Mouse (Mus musculus) cerebellum, adult 11 months (tissue): ENCODE results near the gene R3hcc1l.
A peak's percentile ranks its signal among the peaks of the same experiment; 100 is the strongest.

Experiments used
- DNase-seq: peaks from one replicate; pipeline ENCODE4 v3.0.0; 2022

Gene R3hcc1l

DNA sequence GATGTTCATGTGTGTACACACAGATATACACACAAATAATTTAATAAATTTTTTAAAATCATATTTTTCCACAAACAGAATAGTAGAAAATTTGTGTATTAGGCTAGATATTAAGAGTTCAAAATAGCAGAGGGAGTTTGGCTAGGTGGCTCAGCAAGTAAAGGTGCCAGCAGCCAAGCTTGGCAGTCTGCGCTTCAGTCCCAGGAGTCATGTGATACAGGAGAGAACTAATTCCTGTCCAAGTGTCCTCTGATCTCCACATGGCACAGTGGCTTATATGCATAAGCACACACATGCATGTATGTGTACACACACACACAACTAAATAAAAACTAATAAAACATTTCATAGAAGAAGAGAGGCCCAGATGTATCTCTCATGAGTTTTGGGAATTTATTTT is 43.4 kb downstream of the R3hcc1l start:
- peak; percentile 12 for DNase-seq

DNA sequence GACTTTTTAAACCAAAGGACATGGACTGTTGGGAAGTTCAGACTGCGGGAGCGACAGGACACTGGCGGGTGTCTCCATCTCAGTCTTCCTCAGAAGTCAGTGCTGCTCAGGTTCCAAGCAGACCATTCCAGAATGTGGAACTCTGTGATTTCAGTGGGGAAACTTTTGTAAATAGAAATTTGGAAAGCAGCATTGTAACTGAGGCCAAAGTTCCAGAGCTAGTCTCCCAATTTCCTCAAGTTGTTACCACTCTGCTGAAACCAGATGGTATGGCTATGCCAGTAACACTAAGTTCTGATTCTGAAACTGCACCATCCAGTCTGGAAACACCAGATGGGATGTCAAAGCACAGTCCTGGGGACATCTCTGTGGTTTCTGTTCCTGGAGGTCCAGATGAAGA is 44.4 kb downstream of the R3hcc1l start:
- DNase-seq: no peak

DNA sequence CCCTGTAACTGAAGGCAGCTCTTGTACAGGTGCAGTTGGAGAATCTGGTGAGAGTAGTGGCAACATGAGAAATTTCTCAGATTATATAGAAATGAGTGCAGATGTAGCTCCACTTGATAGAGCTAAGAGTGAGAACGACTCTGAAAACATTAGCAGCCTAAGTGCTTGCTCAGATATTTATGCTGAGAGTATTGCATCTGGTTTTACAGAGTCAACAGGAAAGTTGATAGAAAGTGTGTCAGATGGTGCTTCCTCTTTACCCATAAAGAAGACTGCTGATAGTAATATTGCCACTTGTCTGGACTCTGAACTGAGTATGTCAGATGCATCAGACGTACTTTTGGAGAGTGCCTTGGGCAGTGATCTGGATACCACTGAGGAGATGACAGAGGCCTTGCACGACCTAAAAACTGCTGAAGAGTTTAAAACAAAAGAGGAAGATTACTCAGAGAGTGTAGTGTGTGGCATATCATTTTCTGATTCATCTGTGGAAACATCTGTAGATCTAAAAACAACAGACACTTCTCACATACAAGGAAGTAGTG is 45.2 kb downstream of the R3hcc1l start:
- DNase-seq: no peak

DNA sequence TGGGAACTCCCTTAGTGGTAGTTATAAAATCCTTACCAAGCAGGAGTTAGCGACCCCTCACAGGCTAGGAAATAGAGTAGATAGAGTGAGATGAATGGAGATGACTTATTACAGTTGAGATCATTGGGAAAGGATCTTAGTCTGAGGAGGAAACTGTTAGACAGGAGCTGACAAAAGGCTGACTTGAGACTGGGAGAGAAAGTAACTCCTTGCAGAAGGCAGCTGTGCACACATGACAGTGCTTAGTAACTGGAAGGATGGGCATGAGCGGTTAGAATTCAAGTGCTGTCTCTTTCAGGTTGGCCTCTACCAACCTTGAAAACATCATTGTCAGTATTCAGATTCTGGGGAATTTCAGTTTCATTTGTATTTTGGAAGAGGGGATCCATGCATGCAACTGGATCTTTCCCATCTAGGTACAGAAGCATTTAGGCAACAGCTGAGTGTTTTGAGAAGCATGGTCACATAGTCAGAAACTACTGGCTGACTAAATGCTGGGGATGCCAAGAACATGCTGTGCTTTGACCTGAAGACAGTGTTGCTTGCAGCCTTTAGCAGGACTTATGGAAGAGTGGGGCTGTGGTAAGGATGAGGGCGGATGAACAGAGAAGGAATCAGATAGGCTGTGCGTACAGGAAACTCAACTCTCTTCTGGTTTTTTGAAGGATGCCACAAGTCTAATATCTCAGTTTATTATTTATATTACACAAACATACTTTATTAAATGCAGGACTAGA is 47.9 kb downstream of the R3hcc1l start:
- no peak for DNase-seq

DNA sequence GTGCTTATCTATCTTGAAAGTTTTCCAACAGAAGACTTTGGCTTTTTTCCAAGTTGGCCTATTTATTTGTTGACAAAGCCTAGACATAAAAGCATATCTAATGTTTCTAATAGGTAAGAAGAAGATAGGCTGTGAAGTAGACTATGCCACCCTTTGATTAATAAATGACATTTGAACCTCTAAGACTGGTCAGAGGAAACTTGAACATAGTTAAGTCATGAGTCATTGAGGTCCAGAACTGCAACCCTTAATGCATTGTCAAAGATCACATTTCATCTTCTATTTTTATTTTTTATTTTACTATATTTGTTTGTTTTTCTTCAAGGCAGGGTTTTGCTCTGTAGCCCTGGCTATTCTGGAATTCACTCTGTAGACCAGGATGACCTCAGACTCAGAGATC is 48.5 kb downstream of the R3hcc1l start:
- no peak for DNase-seq

DNA sequence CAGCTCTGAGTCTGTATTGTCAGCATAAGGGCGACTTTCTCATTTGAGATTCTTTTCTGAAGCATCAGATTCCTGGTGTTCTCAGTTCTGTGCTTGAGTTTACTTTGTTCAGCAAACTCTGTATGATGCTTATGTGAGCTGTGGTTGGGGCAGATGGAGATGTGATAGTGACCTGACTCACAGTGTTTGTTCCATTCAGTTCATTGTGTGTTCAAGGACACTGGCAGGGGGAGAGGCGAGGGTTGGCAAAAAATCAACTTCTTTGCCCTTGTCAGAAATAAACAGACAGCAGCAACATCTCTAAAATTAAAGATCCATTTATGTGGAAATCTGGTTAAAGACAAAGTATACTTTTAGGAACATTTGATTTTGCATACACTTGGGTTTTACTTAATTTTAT is 50.5 kb downstream of the R3hcc1l start:
- no peak for DNase-seq

DNA sequence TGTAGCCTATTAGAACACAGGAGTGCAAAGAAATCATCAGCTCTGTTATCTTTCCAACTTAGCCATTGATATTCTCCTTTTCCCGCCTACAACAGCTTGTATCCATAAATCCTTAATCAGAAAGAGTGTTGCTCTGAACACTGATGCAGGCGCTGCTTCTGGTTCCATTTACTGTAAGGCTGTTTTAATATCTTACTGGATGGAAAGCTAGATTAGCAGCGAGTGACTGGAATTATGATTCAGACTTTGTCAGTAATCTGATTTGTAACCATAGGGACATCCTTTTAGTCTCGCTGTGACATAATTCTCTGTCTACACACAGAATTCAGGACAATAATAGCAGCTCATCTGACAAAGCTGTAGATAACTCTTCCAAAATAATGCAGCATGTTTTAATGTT is 52.7 kb downstream of the R3hcc1l start:
- DNase-seq: no peak

DNA sequence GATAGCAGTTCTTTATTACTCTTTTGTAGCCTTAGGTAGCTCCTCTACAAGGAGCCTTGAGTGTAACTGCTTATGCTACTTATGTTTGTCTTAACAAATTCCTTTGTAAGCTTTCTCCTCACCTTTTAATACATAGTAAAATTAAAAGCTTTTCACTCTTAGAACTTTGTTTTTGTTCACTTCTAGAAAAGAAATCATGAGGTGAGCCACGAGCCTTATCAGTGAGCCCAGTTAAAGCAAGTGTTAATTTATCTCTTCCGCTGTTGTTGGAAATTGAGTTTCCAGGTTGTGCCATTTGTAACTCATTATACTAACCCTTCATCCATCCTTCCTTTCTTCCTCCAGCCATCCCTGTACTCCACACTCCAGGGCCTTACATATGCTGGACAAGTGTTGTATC is 56.8 kb downstream of the R3hcc1l start:
- DNase-seq: no peak

DNA sequence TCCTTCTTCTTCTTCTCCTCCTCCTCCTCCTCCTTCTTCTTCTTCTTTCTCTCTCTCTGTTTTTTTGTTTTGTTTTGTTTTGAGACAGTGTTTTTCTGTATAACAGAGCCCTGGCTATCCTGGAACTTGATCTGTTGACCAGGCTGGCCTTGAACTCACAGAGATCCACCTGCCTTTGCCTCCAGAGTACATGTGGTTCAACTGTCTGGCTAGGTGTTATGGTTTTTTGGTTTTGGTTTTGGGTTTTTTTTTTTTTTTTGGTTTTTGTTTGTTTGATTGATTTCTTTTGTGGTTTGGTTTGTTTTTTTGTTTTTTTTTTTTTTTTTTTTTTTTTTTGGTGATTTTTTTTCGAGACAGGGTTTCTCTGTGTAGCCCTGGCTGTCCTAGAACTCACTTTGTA is 58.3 kb downstream of the R3hcc1l start:
- no peak for DNase-seq

DNA sequence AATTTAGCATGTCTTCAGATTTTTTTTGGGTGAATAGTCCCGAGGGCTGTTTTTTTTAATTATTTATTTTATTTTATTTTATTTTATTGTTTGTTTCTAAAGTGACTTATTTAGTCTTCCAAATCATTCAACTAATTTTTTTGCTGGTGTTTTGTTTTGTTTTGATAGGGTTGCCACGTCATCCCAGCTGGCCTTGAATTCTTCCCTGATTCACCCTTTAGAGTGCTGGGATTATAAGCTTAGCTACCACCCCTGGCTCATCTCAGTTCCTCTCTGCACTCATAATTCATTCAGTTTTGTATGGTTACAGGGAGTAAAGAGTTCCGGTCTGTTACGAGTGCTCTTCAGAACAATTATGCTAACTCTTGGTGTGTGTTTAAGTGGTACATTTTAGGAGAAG is 60.1 kb downstream of the R3hcc1l start:
- DNase-seq: no peak

DNA sequence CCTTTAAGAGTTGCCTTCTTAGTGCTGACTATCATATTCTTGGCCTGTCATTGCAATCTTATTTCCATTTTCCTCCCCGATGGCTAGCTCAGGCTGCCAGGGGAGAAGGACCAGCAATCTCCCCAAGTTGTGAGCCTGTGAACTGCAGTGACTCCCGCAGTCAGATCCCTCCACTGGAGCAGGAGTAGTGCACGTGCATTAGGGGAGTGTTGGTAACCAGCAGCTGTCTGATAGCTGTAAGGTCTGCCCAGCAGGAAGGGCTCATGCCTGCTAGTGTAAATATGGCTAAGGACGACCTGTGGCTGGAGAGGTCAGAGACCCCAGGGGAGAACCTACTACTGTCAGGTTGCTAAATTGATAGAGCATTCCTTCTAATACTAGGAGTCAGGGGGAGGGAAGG is 62.1 kb downstream of the R3hcc1l start:
- no peak for DNase-seq

DNA sequence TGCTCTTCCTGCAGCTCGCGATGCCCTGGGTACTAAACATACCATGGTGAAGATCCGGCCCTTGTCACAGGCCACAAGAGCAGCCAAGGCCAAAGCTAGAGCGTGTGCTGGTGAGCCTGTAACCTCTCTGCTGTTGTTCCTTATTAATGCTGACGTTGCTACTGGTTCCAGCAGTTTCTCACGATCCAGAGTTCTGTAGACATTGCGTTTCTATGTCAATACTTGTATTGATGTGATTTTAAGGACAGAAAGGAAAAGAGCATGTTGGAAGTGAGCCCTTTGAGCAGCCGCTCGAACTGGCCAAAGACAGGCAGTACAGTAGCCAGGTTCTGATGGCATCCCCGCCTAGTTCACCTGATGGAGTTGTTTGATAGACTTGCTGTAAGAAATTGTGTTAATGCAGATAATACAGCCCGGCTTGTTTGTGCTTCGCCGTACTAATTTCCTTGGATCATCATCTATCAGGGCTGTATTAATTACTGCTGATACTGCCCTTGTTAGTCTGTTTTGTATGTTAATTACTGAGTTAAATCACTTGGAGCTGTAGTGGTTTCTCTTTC is 64.3 kb downstream of the R3hcc1l start:
- DNase-seq: no peak

DNA sequence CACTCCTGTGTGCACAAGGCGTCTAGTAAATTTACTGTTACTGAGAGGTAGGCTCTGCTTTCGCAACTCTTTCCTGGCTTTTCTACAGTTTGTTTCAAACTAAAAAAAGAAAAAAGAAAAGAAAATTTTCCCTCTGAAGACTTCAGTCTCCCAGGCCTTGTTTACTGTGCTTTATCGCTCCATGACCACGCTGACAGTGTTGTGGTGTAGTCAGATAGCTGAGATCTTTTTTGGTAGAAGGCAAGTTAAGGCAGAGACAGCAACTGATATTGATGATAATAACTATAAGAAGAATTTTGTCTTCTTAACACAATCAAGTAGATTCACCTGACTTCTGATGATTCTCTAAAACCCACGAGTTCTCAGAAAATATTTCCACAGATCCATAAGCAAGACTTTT is 65.1 kb downstream of the R3hcc1l start:
- no peak for DNase-seq

DNA sequence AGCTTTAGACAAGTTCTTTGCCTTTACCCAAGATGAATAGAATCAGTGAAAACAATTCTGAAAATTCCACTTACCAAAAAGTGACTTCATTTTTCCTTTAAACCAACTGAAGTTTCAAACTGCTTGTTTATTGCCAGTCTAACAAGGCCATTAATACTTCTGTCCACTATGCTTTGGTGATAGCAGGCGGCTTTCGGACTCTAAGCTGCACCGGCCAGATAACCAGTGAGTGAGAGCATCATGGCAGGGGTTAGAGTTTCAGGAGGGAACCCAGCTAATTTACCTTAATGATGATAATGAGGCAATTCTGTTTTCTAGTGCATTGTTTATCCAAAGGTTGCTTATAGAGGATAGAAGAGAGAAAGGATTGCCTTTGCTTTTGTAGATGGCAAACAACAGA is 65.6 kb downstream of the R3hcc1l start:
- no peak for DNase-seq

DNA sequence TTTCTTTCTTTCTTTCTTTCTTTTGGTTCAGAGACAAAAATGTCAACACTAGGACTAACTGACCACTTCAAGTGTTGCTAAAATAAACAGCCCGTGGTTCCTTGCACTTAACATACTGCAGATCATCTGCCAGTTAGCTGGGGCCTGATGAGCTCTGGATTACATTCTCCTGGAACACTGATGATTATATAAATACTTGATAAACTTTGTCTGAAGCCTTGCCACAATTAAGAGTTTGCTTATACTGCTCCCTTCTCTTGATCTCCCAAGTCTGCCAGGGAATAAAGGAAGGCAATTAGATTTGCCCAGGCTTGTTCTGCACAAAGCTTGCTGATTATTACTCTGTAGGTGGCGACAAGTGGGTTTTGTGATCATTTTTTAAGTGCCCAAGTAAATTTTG is 69.1 kb downstream of the R3hcc1l start:
- no peak for DNase-seq

DNA sequence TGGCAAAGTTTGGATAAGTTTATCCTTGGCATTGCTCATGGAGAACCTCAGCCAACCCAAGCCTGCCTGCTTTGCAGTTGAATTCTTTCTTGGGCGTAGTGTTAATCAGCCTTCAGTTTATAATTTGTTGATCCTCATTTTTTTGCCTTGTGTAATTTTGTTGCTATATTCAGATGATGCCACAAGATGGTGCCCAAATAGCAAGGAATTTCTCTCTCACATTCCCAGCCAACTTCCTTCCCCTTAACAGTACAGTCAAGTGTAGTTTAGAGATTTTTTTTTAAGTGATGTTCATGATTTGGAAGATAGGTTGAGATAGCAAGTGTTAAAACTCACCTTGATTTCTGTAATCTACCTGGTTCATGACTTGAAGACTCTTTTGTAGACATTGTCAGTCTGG is 70.7 kb downstream of the R3hcc1l start:
- DNase-seq: no peak

DNA sequence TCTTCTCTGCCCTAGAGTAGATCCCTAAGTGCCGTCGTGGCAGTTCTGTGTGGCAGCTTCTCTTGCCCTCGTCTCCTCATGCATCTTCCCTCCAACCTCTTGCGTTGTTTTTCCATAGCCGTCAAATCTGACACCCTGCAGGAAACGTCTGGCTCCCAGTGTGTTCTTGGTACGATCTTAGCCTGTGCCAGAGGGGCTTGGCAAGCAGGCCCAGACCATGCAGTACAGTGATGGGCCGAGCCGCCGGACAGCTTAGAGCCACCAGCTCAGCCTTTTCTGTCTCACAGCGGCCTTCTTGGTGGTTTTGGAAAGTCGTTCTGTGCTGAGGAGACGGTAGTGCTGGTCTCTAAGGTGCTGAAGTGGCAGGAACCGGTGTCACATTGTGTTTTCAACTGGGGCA is 73.0 kb downstream of the R3hcc1l start:
- no peak for DNase-seq

DNA sequence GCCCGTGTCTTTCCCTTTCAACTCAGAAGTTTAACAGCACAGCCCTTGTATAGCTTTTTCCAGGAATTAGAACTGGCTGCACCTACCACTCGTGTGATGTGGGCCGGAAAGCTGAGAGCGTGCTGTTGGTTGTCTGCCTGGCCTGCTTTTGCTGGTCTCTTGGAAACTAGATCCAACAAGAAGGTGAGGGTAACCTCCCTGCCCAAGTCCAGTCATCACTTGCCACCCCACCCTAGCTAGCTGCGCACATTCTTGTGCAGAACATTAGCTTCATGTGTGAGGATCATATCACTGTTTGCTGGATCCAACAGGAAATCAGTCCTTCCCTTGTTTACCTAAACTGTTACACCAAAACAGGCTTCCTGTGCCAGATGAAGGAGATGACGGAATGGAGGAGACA is 74.9 kb downstream of the R3hcc1l start:
- DNase-seq: no peak

DNA sequence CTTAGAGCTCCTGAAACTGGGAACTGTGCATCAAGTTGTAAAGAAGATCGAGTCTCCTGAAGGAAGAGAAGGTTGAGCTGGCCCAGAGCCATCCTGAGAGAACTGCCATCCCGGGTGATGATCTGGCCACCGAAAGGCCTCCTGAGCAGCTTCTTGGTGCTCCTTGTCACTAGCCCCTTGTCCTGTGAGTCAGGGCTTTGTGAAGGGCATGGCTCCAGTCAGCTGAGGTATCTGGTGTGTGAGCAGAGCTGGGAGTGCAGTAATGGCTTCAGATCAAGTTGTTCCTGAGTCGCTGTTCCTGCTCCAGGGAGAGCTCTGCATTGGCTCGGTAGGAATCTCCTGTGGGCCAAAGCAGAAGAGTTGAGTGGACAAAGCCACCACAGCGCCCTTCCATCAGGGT is 76.5 kb downstream of the R3hcc1l start:
- DNase-seq: peak; percentile 12

DNA sequence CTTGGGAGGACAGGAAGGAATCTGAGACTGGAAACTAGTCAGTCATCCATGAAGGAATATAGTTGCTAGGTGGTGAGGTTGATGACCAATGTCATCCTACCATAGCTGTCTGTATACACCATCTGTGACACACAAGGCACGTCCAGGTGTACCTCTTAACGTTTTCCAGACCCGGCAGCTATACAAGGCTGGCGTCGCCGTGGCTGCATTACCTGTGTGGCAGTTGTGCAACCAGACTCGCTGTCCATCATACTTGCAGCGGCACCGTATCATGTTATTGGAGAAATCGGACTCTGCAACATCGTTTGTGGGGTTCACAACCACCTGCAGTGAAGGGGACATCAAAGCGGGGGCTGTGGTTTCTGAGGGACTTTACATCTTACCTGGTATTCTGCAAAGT is 78.7 kb downstream of the R3hcc1l start:
- DNase-seq: no peak

DNA sequence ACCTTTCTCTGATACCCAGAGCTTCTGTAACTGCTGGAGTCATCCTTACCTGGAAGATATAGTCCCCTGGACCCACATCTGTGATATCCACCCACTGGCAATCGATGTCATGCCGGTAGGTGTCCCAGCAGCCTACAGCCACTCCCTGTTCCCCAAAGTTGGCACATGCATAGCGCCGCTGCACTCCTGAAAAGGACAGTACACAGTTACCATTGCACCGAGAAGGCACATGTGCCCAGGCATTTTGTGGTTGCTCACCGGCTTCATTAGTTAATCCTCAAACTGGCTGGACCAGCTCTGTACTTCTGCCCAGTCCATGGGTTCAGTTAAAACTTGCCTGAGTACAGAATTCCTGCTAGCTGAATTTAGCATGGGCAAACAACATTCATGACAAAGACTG is 79.3 kb downstream of the R3hcc1l start:
- DNase-seq: no peak

DNA sequence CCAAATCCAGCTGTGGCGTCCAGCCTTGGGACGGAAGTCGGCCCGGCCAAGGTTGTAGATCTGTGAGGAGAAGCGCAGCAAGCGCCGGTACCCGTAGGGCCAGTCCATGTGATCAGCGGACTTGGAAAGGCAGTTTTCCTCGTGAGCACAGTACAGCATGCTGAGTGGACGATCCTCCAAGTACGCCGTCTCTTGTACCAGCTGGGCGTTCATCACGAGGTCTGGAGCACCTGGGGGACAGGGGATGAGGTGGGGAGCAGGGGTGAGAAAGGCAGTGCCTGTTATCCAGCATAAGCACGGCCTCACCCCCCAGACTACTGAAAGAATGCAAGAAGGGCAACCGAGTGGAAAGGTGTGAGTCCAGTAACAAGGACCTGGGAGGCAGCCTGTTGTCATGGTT is 81.3 kb downstream of the R3hcc1l start:
- no peak for DNase-seq

DNA sequence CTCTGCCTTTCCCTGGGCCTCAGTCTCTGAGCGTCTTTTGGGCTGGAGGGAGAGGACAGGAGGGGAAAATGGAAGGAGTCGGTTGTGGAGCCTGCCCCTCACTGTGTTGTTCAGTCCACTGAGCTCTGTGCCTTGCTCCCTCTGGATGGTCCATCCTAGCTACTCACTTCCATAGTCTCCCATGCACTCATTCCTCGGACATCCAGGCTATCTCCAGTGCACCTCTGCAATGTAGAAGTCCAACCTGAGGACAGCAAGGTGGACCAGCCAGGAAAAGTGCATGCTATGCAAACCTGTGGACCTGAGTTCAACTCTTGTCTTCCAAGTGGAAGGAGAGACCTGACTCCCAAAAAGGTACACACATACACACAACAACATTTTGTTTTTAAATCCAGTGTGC is 82.0 kb downstream of the R3hcc1l start:
- no peak for DNase-seq

DNA sequence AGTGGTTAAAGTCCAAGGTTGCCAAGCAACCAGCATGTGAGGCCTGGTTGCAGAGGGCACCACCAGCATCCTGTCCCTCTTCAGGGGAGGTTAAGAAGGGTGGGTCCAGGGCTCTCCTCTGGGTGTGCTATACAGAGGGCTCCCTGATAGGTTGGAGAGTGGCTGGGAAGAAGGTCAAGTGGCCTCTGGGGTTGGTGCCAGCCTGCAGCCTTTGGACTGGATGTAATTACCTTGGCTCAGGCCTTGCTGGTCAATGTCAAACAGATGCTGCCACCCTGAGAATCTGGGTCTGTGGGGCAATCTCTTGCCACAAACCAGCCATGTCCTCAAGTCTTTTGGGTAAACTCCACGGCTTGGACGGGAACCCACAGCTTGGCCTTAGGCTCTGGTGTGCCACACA is 82.9 kb downstream of the R3hcc1l start:
- no peak for DNase-seq

DNA sequence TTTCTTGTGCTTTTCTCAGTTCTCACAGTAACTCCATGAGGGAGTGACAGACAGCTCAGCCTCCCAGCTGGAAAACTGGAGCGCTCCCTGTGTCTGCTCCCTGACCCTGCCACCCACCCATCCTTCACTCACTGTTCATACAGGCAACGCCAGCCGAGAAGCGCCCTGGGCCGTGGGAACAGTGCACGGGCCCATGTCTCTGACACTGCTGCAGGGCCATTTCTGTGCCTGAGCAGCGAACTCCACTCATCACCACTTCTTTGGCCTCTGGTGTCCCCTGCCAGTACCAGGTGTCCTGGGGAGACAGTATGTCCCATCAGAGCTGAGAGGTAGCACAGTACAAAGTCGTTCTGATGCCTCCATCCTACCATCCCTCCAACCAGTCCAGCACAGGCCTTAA is 83.5 kb downstream of the R3hcc1l start:
- DNase-seq: no peak
